Mouse (Mus musculus): ENCODE data around the gene Gm21992. TPM values are rescaled to one million over a fixed set of nuclear protein-coding genes. Genes with fewer than 3 reads are reported as not detected.

The Gm21992 gene
- polyA plus RNA-seq, 1 experiment from 2014 or later = 31.3 TPM

- H3K4me1 ChIP-seq = no peaks in the 10 kb centered on the region
- WGBS = 64% methylated on average over 9 of the region's 9 CpGs
- H3K27me3 ChIP-seq = no peaks in the 10 kb centered on the region
- no peak overlapping the region for H3K4me3 ChIP-seq
- ATAC-seq (replicated peaks) = no peak
- H3K4me2 ChIP-seq (replicated peaks) = no peak overlapping the region
- no peak overlapping the region for H3K9ac ChIP-seq (replicated peaks)
- no peak overlapping the region for H3K27ac ChIP-seq (replicated peaks)
- peaks cover 94% of the 10 kb centered on the region for H3K36me3 ChIP-seq
- no peaks in the 10 kb centered on the region for H3K9me3 ChIP-seq
These were observed 66.4 kb downstream of the Gm21992 start for GRCm38 (mm10) chr19:4745057-4745456.

- Histone ChIP-seq H3K27me3 (no peaks in the 10 kb centered on the region), H3K27ac (replicated peaks) (no peak overlapping the region), H3K4me2 (replicated peaks) (no peak overlapping the region), H3K36me3 (peaks cover 94% of the 10 kb centered on the region), H3K9ac (replicated peaks) (no peak overlapping the region), H3K4me3 (no peak overlapping the region), H3K9me3 (no peaks in the 10 kb centered on the region), H3K4me1 (no peaks in the 10 kb centered on the region)
- WGBS = 79% methylated on average over 14 of the region's 14 CpGs
- ATAC-seq (replicated peaks) = no peak
These were observed 67.4 kb downstream of the Gm21992 start for GRCm38 (mm10) chr19:4744026-4744425.

DNA sequence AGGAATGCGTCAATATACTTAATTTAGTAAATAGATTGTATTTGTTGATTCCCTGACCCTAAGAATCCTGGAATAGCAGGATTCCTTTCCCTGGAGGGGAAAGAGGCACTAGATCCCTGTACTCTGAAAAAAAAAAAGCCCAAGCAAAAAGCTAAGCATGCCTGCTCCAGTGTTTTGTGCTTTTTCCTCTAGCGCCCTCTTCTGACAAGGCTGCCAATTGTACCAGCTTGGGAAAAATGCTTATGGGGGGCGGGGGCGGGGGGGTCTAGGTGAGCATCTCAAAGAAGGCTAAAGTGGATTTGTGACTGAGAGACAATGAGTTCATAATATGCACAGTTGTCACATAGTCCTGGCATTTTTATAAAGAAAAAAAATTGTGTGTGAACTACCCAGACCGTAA, 67.9 kb downstream of the Gm21992 start:
- WGBS = 34% methylated on average over 5 of the region's 5 CpGs
- no peaks in the 10 kb centered on the region for H3K4me1 ChIP-seq
- no peak overlapping the region for H3K4me2 ChIP-seq (replicated peaks)
- no peak overlapping the region for H3K4me3 ChIP-seq
- H3K9me3 ChIP-seq = no peaks in the 10 kb centered on the region
- no peak overlapping the region for H3K9ac ChIP-seq (replicated peaks)
- peaks cover 92% of the 10 kb centered on the region for H3K36me3 ChIP-seq
- no peak for ATAC-seq (replicated peaks)
- H3K27me3 ChIP-seq = no peaks in the 10 kb centered on the region
- no peak overlapping the region for H3K27ac ChIP-seq (replicated peaks)

DNA sequence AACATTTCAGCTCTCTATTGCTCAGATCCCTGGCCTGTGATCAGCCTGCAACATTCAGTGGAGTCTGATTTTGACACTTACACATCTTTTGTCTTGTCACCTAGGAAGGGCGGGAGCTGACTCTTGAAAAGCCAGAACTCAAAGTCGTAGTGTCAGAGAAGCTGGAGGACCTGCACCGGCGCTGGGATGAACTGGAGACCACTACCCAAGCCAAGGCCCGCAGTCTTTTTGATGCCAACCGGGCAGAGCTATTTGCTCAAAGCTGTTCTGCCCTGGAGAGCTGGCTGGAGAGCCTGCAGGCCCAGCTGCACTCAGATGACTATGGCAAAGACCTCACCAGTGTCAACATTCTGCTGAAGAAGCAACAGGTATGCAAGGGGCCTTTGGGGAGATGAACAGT, 69.2 kb downstream of the Gm21992 start:
- H3K4me2 ChIP-seq (replicated peaks) = no peak overlapping the region
- H3K27ac ChIP-seq (replicated peaks) = no peak overlapping the region
- 89% methylated on average over 6 of the region's 6 CpGs for WGBS
- no peaks in the 10 kb centered on the region for H3K27me3 ChIP-seq
- no peak overlapping the region for H3K9ac ChIP-seq (replicated peaks)
- no peaks in the 10 kb centered on the region for H3K4me1 ChIP-seq
- no peak overlapping the region for H3K4me3 ChIP-seq
- ATAC-seq (replicated peaks) = no peak
- H3K9me3 ChIP-seq = no peaks in the 10 kb centered on the region
- peaks cover 92% of the 10 kb centered on the region for H3K36me3 ChIP-seq

GRCm38 (mm10) chr19:4741482-4741881, 69.9 kb downstream of the Gm21992 start:
- Histone ChIP-seq H3K27ac (replicated peaks) (no peak overlapping the region), H3K27me3 (no peaks in the 10 kb centered on the region), H3K9ac (replicated peaks) (no peak overlapping the region), H3K9me3 (no peaks in the 10 kb centered on the region), H3K36me3 (peaks cover 92% of the 10 kb centered on the region), H3K4me2 (replicated peaks) (no peak overlapping the region), H3K4me3 (no peak overlapping the region), H3K4me1 (no peaks in the 10 kb centered on the region)
- ATAC-seq (replicated peaks) = no peak
- 86% methylated on average over 10 of the region's 10 CpGs for WGBS

GRCm38 (mm10) chr19:4739762-4740161, 71.7 kb downstream of the Gm21992 start:
- Histone ChIP-seq H3K4me3 (no peak overlapping the region), H3K27ac (replicated peaks) (no peak overlapping the region), H3K4me1 (no peaks in the 10 kb centered on the region), H3K4me2 (replicated peaks) (no peak overlapping the region), H3K27me3 (no peaks in the 10 kb centered on the region), H3K36me3 (peaks cover 85% of the 10 kb centered on the region), H3K9ac (replicated peaks) (no peak overlapping the region), H3K9me3 (no peaks in the 10 kb centered on the region)
- ATAC-seq (replicated peaks) = no peak
- WGBS = 91% methylated on average over 5 of the region's 5 CpGs

DNA sequence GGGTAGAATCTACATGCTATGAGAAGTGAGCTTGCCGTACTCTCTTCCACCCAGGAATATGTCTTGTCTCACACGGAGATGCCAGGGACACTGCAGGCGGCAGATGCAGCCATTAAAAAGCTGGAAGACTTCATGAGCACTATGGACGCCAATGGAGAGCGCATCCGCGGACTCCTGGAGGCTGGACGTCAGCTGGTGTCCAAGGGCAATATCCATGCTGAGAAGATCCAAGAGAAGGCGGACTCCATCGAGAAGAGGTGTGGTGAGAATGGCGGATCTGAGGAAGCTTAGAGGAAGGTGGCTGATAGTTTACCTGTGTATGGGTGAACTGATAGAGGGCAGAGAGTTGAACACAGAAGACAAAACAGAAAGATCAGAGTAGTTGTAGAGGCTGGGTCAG, 72.4 kb downstream of the Gm21992 start:
- H3K4me1 ChIP-seq = no peaks in the 10 kb centered on the region
- no peaks in the 10 kb centered on the region for H3K27me3 ChIP-seq
- H3K27ac ChIP-seq (replicated peaks) = no peak overlapping the region
- no peak overlapping the region for H3K4me2 ChIP-seq (replicated peaks)
- no peak overlapping the region for H3K9ac ChIP-seq (replicated peaks)
- no peaks in the 10 kb centered on the region for H3K9me3 ChIP-seq
- no peak overlapping the region for H3K4me3 ChIP-seq
- 92% methylated on average over 11 of the region's 11 CpGs for WGBS
- no peak for ATAC-seq (replicated peaks)
- H3K36me3 ChIP-seq = peaks cover 85% of the 10 kb centered on the region

DNA sequence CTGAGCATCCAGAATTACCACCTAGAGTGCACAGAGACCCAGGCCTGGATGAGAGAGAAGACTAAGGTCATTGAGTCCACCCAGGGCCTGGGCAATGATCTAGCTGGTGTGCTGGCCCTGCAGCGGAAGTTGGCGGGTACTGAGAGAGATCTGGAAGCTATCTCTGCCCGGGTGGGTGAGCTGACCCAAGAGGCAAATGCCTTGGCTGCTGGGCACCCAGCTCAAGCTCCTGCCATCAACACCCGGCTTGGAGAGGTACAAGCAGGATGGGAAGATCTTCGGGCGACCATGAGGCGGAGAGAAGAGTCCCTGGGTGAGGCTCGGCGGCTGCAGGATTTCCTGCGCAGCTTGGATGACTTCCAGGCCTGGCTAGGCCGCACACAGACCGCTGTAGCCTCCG, 73.5 kb downstream of the Gm21992 start:
- H3K4me3 ChIP-seq = no peak overlapping the region
- H3K4me2 ChIP-seq (replicated peaks) = no peak overlapping the region
- H3K36me3 ChIP-seq = peaks cover 90% of the 10 kb centered on the region
- no peak overlapping the region for H3K27ac ChIP-seq (replicated peaks)
- no peaks in the 10 kb centered on the region for H3K4me1 ChIP-seq
- ATAC-seq (replicated peaks) = no peak
- H3K9ac ChIP-seq (replicated peaks) = no peak overlapping the region
- no peaks in the 10 kb centered on the region for H3K27me3 ChIP-seq
- H3K9me3 ChIP-seq = no peaks in the 10 kb centered on the region
- WGBS = 92% methylated on average over 13 of the region's 13 CpGs

- no peak overlapping the region for H3K4me3 ChIP-seq
- H3K27ac ChIP-seq (replicated peaks) = no peak overlapping the region
- H3K9me3 ChIP-seq = no peaks in the 10 kb centered on the region
- H3K27me3 ChIP-seq = no peaks in the 10 kb centered on the region
- WGBS = 94% methylated on average over 3 of the region's 3 CpGs
- no peak overlapping the region for H3K4me2 ChIP-seq (replicated peaks)
- H3K9ac ChIP-seq (replicated peaks) = no peak overlapping the region
- H3K4me1 ChIP-seq = no peaks in the 10 kb centered on the region
- peaks cover 87% of the 10 kb centered on the region for H3K36me3 ChIP-seq
- no peak for ATAC-seq (replicated peaks)
These were observed 78.4 kb downstream of the Gm21992 start for GRCm38 (mm10) chr19:4733052-4733451.

DNA sequence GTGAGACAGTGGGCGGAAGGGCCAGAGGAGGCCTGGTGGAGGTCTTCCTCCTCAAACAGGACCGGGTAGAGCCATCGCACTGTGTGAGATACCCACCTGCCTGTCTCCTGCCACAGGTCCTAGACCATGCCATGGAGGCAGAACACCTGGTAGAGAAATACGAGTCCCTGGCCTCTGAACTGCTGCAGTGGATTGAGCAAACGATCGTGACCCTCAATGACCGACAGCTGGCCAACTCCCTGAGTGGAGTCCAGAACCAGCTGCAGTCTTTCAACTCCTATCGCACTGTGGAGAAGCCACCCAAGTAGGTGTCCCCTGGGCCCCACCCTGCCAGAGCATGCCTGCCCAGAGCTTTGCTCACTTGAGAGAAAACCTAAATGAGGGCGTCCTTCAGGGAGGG, 82.2 kb downstream of the Gm21992 start:
- Histone ChIP-seq H3K4me1 (no peaks in the 10 kb centered on the region), H3K27ac (replicated peaks) (no peak overlapping the region), H3K4me3 (no peak overlapping the region), H3K9me3 (no peaks in the 10 kb centered on the region), H3K4me2 (replicated peaks) (no peak overlapping the region), H3K36me3 (peaks cover 90% of the 10 kb centered on the region), H3K27me3 (no peaks in the 10 kb centered on the region), H3K9ac (replicated peaks) (no peak overlapping the region)
- WGBS = 93% methylated on average over 9 of the region's 9 CpGs
- no peak for ATAC-seq (replicated peaks)

GRCm38 (mm10) chr19:4720671-4721244, 90.7 kb downstream of the Gm21992 start:
- Histone ChIP-seq H3K9ac (replicated peaks) (no peak overlapping the region), H3K36me3 (peaks cover 29% of the 10 kb centered on the region), H3K27me3 (no peaks in the 10 kb centered on the region), H3K4me2 (replicated peaks) (no peak overlapping the region), H3K4me3 (no peak overlapping the region), H3K27ac (replicated peaks) (no peak overlapping the region), H3K9me3 (no peaks in the 10 kb centered on the region), H3K4me1 (no peaks in the 10 kb centered on the region)
- WGBS = 22% methylated on average over 11 of the region's 11 CpGs
- no peak for ATAC-seq (replicated peaks)

DNA sequence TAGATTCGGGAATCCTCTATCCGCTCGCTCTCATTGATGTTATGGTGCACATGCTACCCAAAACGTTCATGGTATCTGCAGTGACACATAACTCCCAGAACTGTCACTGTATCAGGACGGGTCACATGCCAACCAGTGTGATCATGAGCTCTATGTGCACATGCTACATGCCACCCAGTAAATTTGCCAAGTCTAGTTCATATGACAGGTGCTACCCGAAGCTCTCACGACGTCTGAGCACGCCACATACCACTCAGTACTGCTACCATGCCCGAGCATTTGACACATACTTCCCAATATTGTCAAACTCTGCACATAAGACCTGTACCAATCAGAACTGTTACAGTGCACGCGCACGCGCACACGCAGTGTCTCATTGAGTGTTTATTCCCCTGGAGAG, 91.3 kb downstream of the Gm21992 start:
- no peaks in the 10 kb centered on the region; the same call in 1 of the 2 replicates for H3K4me1 ChIP-seq
- H3K9ac ChIP-seq (replicated peaks) = no peak overlapping the region

DNA sequence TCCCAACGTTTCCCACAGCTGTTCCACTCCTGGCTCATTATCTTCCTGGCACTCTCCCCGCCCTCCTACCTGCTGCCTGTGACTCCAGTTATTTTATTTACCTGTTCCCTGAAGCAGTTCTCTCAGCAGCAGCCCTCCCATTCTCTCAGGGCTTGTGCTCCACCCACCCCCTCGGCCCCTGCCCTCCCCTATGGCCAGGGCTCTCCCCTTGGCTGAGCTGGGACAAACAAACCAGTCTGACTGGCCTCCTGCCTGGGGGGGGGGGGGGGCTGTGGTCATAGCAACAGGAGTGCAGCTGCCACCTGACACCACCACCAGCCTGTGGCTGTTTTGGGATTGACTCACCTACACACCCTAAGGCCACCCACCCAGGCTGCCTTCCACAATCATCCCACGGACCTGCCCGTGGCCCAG, 92.1 kb downstream of the Gm21992 start:
- Histone ChIP-seq H3K4me3 (no peak overlapping the region), H3K27me3 (no peaks in the 10 kb centered on the region), H3K9me3 (no peaks in the 10 kb centered on the region), H3K27ac (replicated peaks) (no peak overlapping the region), H3K9ac (replicated peaks) (no peak overlapping the region), H3K4me2 (replicated peaks) (no peak overlapping the region), H3K36me3 (peaks cover 19% of the 10 kb centered on the region), H3K4me1 (peaks cover 6% of the 10 kb centered on the region; the same call in 1 of the 2 replicates)
- 16% methylated on average over 5 of the region's 5 CpGs for WGBS
- ATAC-seq (replicated peaks) = no peak

More for the DNA sequence above, 91.3 kb downstream of the Gm21992 start:
- Histone ChIP-seq H3K9me3 (no peaks in the 10 kb centered on the region), H3K36me3 (peaks cover 24% of the 10 kb centered on the region), H3K27me3 (no peaks in the 10 kb centered on the region), H3K4me3 (no peak overlapping the region), H3K27ac (replicated peaks) (no peak overlapping the region), H3K4me2 (replicated peaks) (no peak overlapping the region)
- WGBS = 83% methylated on average over 15 of the region's 15 CpGs
- ATAC-seq (replicated peaks) = no peak
